Mouse (Mus musculus): ENCODE measurements at regions not wholly inside any gene's neighbourhood (a gene's known extent, or its start where the extent isn't known, plus 50 kb on each side); places are given as distances from the start of the nearest gene placed in this dataset.

- no peak for TF ChIP-seq CTCF (conservative IDR thresholded peaks at IDR 0.05; ENCODE audit: low read length)
- TF ChIP-seq POU5F1 (IDR thresholded peaks at IDR 0.05; ENCODE audit: borderline replicate concordance, low read length), result no peak
- TF ChIP-seq NANOG (IDR thresholded peaks at IDR 0.05; ENCODE audit: borderline replicate concordance, low read length), result no peak
These were observed 85.6 kb upstream of the Slco3a1 start for GRCm38 (mm10) chr7:74640171-74640570.
